Mouse (Mus musculus) right cerebral cortex, postnatal 25 days (tissue): ENCODE measurements at regions not wholly inside any gene's neighbourhood (a gene's known extent, or its start where the extent isn't known, plus 50 kb on each side); places are given as distances from the start of the nearest gene placed in this dataset.
A peak's percentile ranks its signal among the peaks of the same experiment; 100 is the strongest.
"Not testable (repeated sequence)": the region's sequence is repeated elsewhere in the genome, so short reads cannot be mapped to it uniquely, and the experiment has no call there.

ENCODE experiments used
- DNase-seq: peaks from one replicate; pipeline ENCODE4 v3.0.0; 2022

DNA sequence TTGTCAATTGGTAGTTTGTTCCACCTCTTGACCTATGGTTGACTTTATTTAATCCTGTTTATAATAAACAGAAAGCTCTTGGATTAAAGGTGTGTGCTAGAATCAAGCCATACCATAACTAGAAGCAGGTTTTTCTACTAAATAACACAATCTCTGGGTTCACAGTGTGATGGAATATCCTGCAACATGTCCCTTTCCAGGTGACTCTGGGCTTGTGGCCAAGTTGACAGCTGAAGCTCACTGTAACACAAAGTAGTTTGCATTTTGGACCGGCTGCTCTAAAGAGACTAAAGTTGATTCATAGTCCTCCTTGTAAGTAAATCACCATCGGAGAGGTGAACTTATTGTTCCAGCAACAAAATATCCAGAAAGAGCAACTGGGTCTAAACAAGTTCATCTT lies 149.3 kb upstream of the Kctd3 start:
- no peak for DNase-seq

DNA sequence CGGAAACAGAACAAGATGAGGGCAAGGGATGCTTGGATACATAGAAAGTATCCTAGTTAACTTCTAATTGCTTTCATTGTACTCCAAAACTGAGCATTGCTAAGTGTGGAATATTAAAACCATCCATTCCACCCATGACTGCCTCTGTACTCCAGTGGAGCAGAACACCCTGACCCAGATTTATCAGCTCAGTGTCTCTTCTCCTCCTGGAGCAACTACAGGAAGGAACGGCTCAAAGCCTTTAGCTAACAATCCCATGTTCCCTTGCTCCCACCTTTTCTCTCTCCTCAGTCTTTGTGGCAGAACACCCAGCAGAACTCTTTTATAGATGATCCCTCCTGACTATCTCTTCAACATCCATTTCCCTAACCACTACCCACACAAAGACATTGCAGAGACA lies 146.7 kb upstream of the Kctd3 start:
- no peak for DNase-seq

GRCm38 (mm10) chr1:189153150-189153549 lies 145.5 kb upstream of the Kctd3 start:
- no peak for DNase-seq

GRCm38 (mm10) chr1:189142982-189143451 lies 135.4 kb upstream of the Kctd3 start:
- DNase-seq, result no peak

DNA sequence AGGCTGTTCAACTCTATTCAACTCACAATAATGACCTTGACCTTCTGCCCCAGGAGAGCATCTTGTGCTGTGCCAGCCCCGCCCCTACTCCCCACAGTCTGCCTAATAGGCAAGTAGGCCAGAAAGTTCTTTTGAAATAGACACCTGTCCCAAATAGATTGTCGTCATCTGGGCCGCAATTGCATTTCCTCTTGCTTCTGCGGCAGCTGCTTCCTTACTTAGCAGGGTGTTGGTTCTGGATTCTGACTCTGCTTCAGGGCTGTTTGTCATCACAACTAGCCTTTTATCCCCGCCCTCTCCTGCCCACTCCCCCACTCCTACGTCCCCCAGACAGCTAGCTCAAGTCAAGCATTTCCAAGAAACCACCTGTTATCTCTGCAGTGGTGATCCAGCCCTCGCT lies 134.9 kb upstream of the Kctd3 start:
- no peak for DNase-seq

- no peak for DNase-seq
Observed at GRCm38 (mm10) chr1:189141694-189142093, 134.1 kb upstream of the Kctd3 start.

GRCm38 (mm10) chr1:189136731-189137385 lies 129.2 kb upstream of the Kctd3 start:
- DNase-seq, result no peak

DNA sequence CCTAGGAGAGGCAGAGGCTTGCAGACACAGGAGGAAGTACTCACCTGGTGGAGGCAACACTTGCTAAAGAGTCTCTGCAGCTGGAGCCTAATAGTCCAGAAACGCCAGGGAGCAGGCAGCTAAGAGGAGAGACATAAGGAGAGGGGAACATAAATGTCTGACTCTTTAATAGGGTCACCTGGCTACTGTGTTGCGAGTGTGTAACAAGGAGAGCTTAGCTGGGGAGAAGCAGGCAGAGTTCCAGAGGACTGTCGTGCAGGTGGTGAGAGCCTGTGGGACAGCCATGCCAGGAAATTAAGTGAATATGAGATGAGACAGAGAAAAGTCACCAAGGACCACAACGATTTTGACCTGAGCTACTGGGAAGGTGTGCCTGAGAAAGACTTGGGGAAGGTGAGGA lies 128.2 kb upstream of the Kctd3 start:
- no peak for DNase-seq

GRCm38 (mm10) chr1:189128706-189129105 lies 121.1 kb upstream of the Kctd3 start:
- no peak for DNase-seq

DNA sequence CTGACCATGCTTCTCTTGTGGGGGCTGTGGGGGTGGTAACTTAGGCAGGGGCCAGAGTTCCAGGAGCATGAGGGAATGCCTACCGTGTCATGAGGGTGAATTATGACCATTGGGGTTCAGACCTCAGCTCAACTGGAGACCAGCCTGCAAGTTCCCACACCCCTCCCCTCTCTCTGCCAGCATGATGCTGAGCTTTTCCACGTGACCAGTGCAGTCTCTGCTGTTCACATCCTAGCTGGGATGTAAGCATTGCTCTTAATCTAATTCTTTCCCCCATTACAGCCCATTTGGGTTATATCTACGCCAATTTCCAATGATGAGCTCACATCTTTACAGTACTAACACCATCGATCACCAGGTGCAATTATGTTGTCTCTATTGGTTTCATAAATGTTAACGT lies 120.6 kb upstream of the Kctd3 start:
- not testable (repeated sequence) for DNase-seq

DNA sequence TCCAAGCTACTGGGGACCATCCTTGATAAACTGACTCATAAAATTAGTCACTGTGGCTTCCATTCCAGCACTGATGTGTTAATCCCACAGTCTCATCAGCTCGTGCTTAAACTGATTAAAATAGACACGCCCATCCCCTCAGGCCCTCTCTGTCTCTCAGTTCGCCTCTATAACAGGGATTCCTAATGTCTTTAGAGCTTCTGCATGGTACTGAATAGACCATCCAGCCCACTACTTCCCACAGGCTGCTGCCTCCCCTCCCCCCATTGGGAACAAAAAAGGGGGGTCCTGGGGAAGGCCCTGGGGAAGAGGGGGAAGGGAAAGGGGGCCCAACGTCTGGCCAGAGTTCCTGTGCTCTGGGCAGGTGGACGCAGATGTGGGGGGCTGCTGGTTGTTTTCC lies 119.7 kb upstream of the Kctd3 start:
- no peak for DNase-seq

GRCm38 (mm10) chr1:189119941-189120735 lies 112.5 kb upstream of the Kctd3 start:
- no peak for DNase-seq

DNA sequence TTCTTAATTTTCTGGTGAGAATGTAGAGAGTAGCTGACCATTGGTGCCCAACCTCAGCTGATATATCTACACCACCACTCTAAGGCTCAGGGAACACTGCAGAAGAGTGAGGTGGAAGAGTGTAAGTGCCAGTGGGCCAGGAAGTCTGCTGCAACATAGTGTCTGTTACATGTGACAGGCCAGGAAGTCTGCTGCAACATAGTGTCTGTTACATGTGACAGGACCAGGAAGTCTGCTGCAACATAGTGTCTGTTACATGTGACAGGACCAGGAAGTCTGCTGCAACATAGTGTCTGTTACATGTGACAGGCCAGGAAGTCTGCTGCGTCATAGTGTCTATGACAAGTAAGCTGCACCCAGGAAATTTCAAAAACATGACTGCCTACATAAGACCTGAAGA lies 111.4 kb upstream of the Kctd3 start:
- not testable (repeated sequence) for DNase-seq

- no peak for DNase-seq
Observed at GRCm38 (mm10) chr1:189118582-189118981, 110.9 kb upstream of the Kctd3 start.

DNA sequence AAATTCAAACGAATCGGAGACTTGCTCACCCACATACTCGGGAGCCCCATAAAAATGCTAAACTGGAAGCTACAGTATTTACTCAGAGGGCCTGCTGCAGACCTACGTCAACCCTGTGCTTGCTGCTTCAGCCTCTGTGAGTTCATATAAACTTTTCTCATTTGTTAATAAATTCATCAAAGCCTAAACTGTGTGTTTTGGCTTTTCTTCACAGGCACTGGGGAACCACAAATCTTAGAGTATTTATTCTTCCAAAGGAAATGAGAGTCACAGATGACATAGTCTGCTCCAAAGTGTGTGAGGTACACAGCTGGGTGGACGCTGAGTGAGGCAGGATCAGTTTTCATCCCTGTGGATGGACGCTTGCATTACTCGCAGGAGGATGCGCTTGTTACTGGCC lies 108.3 kb upstream of the Kctd3 start:
- DNase-seq, result no peak

DNA sequence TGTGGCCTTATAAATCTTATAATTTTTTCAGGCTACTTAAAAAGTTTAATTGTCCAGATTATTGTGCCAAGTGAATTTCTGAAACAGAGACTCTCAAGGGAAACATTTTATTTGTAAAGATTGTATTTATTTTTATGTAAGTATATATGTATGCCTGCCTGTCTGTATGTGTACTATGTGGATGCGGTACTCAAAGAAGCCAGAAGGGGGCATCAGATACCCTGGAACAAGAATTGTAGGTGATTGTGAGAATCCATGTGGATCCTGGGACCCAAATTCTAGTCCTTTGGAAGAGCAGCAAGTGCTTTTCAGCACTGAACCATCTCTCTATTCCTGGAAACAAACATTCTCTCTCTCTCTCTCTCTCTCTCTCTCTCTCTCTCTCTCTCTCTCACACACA lies 107.6 kb upstream of the Kctd3 start:
- no peak for DNase-seq

DNA sequence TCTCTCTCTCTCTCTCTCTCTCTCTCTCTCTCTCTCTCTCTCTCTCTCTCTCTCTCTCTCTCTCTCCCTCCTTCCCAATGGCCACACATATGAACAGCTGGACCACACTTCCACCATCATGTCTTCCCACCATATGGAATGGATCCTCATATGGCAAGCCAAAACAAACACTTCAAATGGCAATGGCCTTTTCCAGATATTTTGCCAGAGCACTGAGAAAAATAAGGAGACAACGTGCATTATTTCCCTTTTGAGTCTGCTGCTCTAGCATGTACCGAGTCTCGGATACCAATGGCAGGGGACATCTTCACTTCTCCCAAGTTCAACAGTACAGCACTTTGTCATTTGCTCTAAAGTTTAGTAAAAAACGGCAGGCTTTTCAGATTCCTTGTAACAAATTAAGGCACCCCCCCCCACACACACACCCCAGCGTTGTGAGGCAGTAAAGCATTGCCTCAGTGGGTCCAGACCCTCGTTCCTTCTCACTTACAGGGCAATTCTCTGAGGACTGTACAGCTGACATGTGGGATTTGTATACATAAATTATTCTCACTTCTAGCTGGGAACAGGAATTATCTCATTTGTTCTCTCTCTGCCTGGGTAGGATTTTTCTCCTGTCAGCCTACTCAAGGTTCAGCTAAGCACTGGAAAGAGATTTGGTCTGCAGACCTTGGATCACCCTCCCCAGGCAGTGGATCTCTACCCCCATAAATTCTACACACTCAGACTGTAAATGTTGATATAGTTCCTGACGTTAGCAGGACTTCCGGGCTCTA lies 100.8 kb upstream of the Kctd3 start:
- DNase-seq, result no peak

GRCm38 (mm10) chr1:189107841-189108240 lies 100.2 kb upstream of the Kctd3 start:
- peak; percentile 45 for DNase-seq

GRCm38 (mm10) chr1:189107156-189107555 lies 99.5 kb upstream of the Kctd3 start:
- DNase-seq, result no peak

- no peak for DNase-seq
Observed at GRCm38 (mm10) chr1:189105276-189105675, 97.6 kb upstream of the Kctd3 start.

GRCm38 (mm10) chr1:189102781-189103180 lies 95.1 kb upstream of the Kctd3 start:
- DNase-seq, result no peak

DNA sequence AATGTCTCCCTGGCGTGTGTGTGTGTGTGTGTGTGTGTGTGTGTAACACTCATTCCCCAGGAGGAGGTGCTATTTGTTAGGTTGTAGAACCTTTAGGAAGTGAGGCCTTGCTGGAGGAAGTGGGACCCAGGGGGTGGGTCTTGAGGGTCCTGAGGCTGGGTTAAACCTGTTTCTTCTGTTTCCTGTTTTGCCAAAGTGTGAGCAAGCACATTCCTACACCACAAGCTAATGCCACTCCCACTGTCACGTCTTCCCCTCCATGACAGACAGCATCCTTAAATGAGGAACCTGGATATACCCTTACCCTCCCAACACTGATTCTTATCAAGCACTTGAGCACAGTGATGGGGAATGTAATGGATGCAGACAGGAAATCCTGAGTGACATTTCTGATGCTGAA lies 91.5 kb upstream of the Kctd3 start:
- no peak for DNase-seq

DNA sequence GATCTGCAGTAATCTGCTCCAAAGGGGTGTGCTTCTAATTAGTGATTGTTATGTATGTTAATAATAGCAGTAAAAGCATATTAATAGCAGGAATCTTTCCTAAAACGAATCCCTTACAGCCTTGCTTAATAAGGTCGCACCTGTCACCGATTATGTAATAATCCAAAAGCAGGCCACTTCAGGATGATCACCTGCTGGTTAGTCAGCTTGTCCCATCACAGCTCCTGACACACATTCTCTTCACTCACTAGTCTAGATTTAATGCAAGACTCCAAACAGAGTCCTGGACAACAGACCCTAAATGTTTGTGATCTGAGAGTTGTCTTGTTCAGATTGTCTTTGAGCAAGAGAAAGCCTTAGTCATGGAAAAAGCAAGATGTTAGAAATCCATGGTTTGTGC lies 85.2 kb upstream of the Kctd3 start:
- DNase-seq, result no peak

DNA sequence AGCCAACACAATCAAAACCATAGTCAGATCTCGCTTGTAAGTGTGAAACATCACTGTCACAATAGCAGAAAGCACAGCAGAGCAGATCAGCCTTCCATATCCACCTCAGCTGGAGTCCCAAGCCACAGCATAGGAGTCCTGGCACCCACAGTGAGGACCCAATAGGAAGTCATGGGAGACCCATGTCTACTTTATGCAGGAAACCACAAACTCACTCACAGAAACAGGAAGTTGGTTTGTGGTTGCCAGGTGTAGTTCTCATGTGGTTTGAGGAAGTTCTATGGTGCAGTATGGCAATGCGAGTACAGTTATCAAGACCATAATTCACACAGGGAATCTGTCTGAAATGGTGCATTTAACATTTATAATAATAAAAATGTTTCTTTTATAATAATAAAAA lies 77.6 kb upstream of the Kctd3 start:
- no peak for DNase-seq
